Mouse (Mus musculus) heart, adult 11 months (tissue): ENCODE data around the gene Acss3.

Source experiments
- DNase-seq: peaks from one replicate; pipeline ENCODE4 v3.0.0; 2022

Acss3 gene

DNA sequence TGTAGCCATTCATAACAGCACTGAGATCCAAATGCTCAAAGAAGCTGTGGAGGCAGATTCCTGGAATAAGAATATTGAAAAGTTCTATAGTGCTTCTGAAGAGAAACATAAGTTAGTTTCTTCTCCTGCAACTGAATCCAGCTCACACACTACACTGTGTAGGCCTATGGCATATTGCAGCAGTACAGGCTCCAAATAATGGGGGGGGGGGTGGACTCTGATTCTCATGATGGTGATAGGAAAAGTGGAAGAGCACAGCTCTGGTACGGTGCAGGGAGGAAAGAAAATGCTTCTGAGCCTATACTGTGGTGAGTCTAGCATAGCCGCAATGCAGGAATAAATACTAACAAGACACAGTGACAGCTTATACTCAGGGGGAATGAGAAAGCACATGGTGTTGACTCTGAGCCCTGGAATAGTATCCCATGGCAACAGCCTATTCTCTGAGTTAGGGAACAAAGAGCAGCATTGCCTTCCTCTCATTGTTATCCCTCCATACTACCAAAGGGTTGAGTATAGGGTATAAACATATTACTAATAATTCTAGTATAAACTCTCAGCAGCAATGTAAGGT is 125.3 kb downstream of the Acss3 start:
- DNase-seq: no peak

DNA sequence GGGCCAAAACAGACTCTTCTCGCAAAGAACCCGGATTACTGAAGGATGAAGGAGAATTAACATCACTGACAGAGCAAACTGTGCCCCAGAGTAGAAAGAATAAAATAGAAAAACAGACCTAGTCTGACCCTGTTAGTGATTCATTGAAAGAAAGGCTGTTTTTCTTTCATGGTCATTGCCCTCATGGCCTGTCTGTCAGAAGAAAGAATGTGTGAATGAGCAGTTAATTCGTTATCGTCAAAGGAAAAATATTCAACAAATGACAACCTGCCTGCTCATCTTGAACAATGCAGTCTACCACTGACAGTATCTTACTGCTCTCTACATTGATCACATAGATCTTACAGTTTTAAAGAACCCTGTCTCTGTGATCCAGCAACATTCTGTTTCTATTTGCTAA is 134.0 kb downstream of the Acss3 start:
- DNase-seq: no peak

DNA sequence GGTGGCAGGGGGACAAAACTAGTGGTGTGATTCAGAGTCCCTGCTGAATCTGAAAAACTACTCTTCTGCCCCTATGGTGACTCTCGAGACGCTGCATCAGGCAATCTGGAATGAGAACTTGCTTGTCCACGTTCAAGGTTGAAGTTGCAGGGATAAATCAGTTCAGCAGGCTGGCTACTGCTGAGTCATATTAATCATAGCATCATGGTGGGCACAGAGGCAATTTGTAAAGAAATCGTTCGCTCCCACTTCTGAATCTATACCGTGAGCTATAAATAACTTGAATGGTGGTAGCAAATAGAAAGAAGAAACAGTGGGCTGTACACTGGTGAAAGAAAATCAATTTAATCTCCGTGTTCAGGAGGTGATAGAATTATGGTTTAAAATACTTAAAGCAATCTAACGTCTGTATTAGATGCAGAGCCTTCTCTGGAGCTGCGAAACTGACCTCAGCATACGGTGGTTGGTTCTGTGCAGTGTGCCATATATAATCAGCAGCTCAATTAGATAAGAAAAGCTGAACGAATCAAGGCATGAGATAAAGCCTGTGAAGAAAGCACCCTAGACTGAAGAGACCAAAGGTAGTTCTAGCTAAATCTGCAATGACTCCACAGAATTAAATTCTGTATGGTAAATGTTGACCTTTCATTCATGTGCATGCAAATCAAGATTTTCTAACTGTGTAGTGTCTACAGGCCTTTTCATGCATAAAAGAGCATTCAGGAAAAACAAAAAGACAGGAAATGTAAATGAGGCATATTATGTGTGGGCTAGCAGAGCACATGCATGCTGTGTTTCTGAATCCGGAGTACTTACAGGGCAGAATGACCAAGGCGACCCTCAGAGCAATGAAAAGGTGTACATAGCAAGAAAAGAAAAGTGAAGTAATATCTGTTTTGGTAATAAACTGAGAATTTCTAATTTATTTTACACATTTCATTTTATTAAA is 148.0 kb downstream of the Acss3 start:
- DNase-seq: no peak

DNA sequence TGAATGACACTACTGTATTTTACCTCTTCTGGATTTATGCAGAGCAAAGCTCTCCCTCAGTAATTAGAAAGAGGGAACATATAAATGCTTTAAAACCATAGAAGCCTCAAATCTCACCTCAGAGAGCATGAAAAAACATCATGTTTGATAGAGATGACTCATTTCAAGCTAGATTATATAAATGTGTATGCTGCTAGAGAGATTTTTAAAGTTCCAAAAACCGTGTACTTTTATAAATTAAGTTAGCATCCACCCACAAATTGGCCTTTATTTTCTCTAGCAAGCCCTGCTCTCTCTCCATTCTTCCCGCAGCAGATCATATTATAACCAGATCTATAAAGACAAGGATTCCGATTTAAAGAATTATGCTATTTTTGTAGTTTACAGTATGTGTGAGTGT is 164.4 kb downstream of the Acss3 start:
- no peak for DNase-seq

DNA sequence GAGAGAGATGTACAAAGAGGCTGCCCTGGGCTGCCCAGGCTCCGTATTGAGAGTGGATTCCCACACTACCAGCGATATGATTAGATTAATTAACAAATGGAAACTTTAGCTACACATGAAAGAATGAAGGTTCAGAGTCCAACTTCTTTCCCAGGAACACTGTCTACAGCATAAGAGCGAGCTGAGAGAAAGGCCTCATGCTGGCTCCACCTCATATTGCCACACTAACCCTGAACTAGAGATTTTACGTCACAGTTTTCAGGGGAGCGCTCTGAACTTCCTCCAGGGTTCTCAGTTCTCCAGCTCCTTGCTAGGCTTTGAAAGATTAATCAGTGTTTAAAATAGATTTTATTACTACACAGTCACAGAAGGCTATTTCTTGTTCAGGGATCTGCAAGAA is 182.1 kb downstream of the Acss3 start:
- no peak for DNase-seq

DNA sequence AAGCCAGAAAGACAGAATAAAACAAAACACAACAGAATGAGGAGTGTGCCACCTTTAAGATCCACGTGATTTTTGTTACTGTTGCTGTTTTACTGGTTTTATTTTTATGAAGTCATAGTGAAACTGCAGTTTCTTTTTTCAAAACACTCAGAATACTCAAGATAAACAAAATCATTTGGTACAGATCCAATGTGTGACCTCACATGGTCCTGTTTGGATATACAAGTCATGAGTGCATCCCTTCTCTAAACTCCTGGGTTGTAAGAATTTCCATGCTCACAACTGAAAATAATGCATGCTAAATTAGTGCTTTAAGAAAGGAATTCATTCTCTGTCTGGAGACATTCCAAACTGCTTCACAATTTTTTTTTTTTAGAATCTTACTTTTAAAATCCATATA is 184.0 kb downstream of the Acss3 start:
- DNase-seq: no peak

DNA sequence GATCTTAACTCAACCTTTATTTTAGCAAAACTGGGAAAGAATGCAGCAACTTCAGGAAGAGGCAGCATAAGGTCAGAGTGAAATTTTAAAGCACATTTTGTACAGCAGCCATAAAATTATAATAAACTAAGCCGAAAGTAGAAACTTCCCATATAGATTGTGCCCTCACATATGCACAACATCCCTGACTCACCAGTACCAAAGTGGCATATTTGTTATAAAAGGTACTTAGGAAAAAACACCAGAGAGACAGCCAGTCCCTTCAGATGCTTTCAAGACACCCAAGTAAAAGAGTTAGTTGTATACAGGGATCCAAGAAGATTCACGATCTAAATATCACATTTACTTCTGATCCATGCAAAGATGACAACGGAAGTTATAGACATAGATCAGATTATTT is 184.6 kb downstream of the Acss3 start:
- no peak for DNase-seq

DNA sequence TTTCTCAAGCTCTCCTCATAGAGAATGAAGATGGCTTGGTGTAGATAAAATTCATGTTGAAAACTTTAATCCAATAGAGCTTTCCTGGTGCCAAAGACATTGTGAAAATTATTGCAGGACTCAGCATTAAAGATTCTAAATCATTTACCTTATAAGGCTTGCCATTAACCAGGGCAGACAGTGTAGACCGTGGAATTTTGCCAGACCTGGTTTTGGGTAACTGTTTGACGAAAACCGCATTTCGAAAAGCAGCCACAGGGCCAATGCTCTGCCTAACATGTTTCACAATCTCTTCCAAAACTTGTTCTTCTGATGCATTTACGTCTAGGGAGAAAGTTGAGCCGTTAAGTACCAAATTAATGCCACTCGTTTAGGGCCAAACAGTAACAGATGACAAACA is 186.5 kb downstream of the Acss3 start:
- peak; percentile 74 for DNase-seq

DNA sequence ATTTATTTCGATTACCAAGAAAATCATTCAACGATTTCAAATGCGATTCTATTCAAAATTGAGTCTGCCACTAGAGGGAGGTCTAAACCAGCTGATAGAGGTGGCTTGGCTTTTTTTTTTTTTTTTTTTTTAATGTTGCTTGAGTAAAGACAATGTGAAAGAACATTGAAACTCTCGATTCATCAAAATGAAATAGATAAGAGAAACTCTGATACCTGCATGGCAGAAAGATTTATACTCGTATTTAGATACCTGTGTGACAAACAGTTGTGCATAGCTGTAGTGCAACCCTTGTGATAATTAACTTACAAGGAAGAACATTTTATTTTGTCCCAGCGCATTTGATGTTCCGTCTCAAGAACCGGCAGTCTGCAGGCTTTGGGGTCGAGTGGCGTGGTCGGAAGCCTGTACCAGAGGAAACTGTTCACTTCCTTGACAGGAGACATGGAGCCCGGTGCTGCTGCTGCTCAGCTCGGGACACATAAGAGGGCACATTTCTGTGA is 190.8 kb downstream of the Acss3 start:
- no peak for DNase-seq

DNA sequence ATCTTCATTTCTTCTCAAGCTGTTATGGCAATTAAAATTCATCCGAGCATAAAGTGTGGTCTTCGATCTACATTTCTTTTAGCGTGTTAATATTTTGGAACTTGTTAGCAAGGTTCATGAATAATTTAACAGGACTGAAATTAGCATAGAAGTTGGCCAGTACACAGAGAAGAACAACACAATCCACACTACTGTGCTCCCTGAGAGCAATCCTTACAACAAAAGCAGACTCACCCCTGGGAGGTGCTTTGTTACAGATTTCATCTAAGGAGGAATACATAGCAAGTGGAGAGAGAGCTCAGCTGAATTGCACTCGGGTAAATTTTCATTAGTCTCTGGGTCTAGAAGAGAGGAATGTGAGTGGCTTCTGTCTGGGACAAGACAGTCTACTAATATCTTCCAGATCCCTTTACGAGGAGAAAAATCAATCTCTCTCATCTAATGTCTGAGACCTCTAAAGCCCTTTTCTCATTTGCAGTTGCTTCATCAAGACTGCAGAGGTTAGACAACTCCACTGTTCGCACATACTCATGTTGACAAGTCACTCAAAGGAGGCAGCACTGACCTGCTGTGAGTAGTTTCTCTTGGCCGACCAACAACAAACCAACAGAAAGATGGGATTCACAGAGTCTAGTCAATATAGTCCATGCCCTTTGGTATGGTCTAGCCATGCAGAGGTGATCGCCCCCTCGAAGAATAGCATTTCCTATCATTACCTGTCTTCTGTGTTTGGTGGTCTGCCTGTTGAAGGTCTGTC is 194.7 kb downstream of the Acss3 start:
- DNase-seq: no peak

DNA sequence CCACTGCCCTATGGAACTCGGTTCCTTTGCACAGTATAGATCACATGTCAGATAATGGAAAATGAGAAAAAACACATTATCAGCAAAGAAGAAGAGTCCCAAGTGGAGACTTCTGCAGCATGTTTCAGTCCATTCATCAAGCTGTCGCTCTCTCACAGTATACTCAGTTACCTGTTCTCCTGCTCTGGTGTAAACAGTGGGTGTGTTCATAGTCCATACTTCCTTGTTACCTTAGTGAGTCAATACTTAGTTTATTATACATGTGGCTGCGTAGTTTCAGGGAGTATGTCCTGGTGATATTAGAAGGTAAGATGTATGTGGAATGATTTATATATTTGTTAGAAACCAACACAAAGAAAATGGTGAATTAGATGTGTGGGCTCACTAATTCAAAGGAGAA is 198.7 kb downstream of the Acss3 start:
- peak; percentile 35 for DNase-seq

DNA sequence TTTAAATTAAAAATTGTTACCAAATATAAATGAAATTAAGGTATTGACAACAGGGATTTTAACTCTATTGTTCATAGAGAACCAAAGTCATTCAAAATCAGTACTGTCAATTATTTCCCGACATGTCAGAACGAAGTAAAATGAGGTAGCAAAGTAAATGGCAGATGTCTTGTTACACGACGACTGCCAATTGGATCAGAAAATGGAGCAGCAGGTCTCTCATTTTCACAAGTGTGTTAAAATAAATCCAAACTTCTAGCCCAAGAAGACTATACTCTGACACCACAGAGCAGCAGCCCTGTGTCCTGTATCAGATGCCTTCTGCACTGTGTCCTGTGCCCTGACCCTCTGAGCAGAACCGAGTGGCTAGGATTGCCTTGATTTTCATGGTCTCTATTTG is 199.1 kb downstream of the Acss3 start:
- no peak for DNase-seq

DNA sequence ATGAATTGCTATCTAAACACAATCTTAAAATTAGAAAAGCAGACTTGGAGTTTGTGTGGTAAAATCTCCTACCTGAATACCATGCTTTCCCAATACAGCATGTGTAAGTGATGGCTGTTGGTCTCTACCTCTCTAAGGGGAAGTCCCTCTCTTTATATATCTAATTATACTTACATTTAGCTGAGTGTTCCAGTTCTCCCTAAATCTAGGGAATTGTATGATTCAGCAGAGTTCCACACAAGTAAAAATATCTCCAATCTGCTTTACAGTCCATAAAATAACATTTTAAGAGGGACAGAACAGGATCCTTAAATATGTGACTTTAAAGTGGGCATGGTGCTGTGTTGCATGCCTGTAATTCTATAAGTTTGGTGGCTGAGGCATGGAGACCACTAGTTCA is 208.6 kb downstream of the Acss3 start:
- DNase-seq: no peak

DNA sequence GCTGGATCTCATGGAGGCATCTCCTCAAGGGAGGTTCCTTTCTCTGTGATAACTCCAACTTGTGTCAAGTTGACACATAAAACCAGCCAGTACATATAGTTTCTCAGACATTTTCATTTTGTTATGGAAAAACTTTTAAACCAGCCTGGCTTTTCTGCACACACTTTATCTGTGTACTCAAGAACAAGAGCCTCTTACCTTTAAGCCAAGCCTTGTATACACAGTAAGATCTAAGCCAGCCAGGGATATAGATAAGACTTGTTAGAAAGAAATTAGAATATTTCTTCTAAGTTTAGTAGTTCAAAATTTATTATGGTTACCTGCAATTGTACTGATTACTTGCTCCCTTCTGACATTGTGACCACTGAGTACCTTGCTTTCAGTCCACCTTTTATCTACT is 209.2 kb downstream of the Acss3 start:
- no peak for DNase-seq

DNA sequence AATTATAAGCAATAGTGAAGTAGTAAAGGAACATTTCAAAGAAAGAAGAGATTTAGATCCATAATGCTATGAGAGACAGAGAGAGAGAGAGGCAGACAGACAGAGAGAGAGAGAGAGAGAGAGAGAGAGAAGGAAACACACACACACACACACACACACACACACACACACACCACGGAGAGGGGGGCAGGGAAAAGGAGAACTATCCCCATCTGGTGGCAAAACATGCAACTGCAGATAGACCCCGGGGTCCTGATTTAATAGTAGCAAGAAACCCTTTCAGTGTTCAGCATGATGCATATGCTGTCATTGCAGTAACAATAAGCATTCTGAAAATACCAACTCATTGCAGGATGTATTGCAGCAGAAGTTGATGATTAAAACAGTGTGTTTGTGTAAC is 210.4 kb downstream of the Acss3 start:
- DNase-seq: no peak

DNA sequence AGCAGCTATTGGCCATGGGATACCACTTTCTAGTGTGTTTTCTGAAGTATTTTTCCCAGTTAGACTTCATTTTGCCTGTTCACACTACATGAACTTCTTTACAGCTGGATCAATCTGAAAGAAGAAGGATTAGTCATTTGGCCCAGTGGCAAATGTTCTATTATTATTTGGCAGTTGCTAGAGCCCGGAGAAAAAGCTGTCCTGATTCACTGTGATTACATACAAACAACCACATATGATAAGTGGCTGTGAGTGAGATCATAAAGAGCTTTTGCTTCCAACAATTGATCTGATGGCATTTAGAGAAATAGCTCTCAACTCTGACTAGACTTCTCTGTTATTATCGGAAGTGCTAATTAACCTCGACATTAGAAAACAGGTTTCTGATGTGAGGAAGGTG is 213.4 kb downstream of the Acss3 start:
- no peak for DNase-seq

DNA sequence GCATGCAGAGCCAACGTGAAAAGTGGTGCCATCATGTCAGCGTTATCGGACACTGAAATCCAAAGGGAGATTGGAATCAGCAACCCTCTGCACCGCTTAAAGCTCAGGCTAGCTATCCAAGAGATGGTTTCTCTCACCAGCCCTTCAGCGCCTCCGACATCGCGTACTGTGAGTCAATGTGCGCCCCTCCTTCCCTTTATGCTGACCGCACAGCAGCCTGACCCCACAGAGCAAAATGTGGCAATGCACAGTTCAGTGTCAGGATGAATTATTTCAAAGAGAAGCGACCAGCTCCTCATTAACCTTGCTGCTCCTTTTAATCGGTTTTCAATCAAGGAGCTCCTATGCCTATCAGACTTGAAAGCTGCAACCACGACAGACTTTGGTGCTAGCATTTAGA is 227.1 kb downstream of the Acss3 start:
- DNase-seq: no peak
